Mouse (Mus musculus): ENCODE results near the gene Tmcc2.

- no peak for TF ChIP-seq GATA1 (IDR thresholded peaks at IDR 0.05; ENCODE audit: borderline replicate concordance, low read length)
- TF ChIP-seq FLI1 (IDR thresholded peaks at IDR 0.05; ENCODE audit: low read length): no peak
Measured at GRCm38 (mm10) chr1:132355841-132356242, 35.2 kb downstream of the Tmcc2 start.
